Mouse (Mus musculus): ENCODE data around the gene Itgb2.

DNA sequence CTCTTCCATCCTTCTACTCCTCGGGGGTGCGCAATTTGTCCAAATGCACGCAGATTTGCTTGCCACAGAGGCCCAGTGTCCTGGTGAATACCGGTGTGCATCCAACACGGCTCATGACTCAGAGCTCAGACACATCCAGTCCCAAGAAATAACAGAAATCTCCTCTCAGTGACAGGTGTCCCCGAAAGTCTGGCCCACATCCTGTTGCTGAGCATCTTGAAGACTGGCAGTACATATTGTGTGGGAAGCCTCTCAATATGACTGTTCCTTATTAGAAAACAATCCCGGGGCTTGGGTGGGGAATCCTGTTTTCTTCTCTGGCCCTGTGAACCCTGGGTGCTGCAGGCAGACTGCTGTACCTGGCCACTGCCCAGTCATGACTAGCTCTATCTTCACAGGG, 26.6 kb downstream of the Itgb2 start:
- TF ChIP-seq CTCF (IDR thresholded peaks at IDR 0.05; ENCODE audit: low read depth) = no peak
- no peak for TF ChIP-seq EP300 (IDR thresholded peaks at IDR 0.05; ENCODE audit: low read depth)
